ENCODE assay signal across 31 mouse cellular contexts in the genomic region with DNA sequence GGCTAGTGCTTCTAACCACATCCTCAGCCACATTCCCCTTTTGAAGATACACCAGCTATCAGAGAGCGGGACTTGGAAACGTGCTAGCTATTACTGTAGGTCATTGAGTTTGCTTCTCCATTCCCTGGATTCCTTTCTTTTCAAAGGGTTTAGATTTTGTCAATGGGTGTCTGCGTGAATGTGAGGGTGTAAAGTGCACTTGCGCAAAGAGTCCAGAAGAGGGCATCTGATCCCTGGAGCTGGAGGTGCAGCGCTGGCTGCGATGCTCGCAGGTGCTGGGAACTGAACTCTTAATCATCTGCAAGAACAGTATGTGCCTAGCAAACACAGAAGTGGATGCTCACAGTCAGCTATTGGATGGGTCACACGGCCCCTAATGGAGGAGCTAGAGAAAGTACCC. TPM values are rescaled to one million over a fixed set of nuclear protein-coding genes. Genes with fewer than 3 reads are reported as not detected.
DNase-seq lines count a peak whose midpoint lies in the region; ATAC-seq and TF ChIP-seq lines count a peak whose summit lies in the region.
"Had no signal": no experiment of that assay in that cellular context is flagged by ENCODE, and none has a peak within 500 bp of the region (broad histone marks: within the 10 kb centered on the region; RNA-seq: fewer than 3 reads in every experiment).

No protein-coding gene starts in this region.

- no peaks in the 10 kb centered on the region for H3K4me1 ChIP-seq in liver, postnatal 0 days (ENCODE audit: insufficient read depth)
- H3K4me1 ChIP-seq in liver, embryonic 12.5 days: no peaks in the 10 kb centered on the region
- H3K4me1 ChIP-seq: forebrain, embryonic 10.5 days; forebrain, embryonic 15.5 days; heart, embryonic 13.5 days; hindbrain, embryonic 15.5 days; limb, embryonic 10.5 days; limb, embryonic 15.5 days; midbrain, embryonic 10.5 days; neural tube, embryonic 12.5 days had no signal

- DNase-seq in liver, postnatal 0 days: no peak
- DNase-seq in ES-CJ7 (ENCODE audit: low read depth, low spot score) (peak; percentile 76), WW6 (ENCODE audit: low read depth, low spot score) (peak; percentile 39)
- DNase-seq in thymus, postnatal 10 days (ENCODE audit: low spot score in 2 of 2): no peak
- no peak for DNase-seq in frontal cortex, postnatal 14 days (ENCODE audit: low spot score in 2 of 2)
- no peak for DNase-seq in urinary bladder, postnatal 14 days (ENCODE audit: low spot score)
- DNase-seq: adrenal gland, postnatal 36 days; cerebellum, adult 2 months; cerebellum, postnatal 25 days; heart, postnatal 10 days; kidney, adult 8-10 months; kidney, postnatal 4 days; lung, adult 2 months; lung, postnatal 10 days; right cerebral cortex, adult 18-20 months; right cerebral cortex, postnatal 4 days had no signal

- H3K4me2 ChIP-seq in liver, postnatal 0 days (ENCODE audit: low read depth, low read length): no peak overlapping the region
- no peak overlapping the region for H3K4me2 ChIP-seq in liver, embryonic 12.5 days
- H3K4me2 ChIP-seq: forebrain, embryonic 15.5 days; heart, embryonic 13.5 days; hindbrain, embryonic 15.5 days; limb, embryonic 15.5 days; neural tube, embryonic 12.5 days had no signal

- no peak overlapping the region for H3K27ac ChIP-seq in liver, postnatal 0 days (ENCODE audit: low read depth)
- no peak overlapping the region for H3K27ac ChIP-seq in liver, embryonic 12.5 days
- H3K27ac ChIP-seq: forebrain, embryonic 10.5 days; forebrain, embryonic 15.5 days; heart, embryonic 13.5 days; hindbrain, embryonic 15.5 days; kidney, postnatal 0 days; limb, embryonic 10.5 days; limb, embryonic 15.5 days; macrophage; midbrain, embryonic 10.5 days; neural tube, embryonic 12.5 days; stomach, postnatal 0 days had no signal

- 95% methylated on average over 8 of the region's 8 CpGs for WGBS in liver, postnatal 0 days (ENCODE audit: insufficient replicate concordance)
- WGBS in liver, embryonic 12.5 days (ENCODE audit: insufficient replicate concordance): 92% methylated on average over 8 of the region's 8 CpGs

- TF ChIP-seq CTCF in liver, postnatal 0 days (IDR thresholded peaks at IDR 0.05; ENCODE audit: low read depth): peak; percentile 29

- ATAC-seq in liver, postnatal 0 days: no peak
- ATAC-seq in liver, embryonic 12.5 days: no peak
- ATAC-seq in erythroid progenitor cell, adult 5-6 weeks (replicated peaks; ENCODE audit: low FRiP score, poor library complexity, severe bottlenecking): 0 out of 2 replicates have a peak, but pooled peaks have one; percentile 54
- ATAC-seq: forebrain, embryonic 15.5 days had no signal

- no peak for TF ChIP-seq EP300 in liver, postnatal 0 days (IDR thresholded peaks at IDR 0.05; ENCODE audit: low read depth)

- no peak overlapping the region for H3K4me3 ChIP-seq in liver, postnatal 0 days (ENCODE audit: low read depth, low read length)
- no peak overlapping the region for H3K4me3 ChIP-seq in liver, embryonic 12.5 days
- H3K4me3 ChIP-seq: forebrain, embryonic 10.5 days; forebrain, embryonic 15.5 days; heart, embryonic 13.5 days; hindbrain, embryonic 15.5 days; limb, embryonic 10.5 days; limb, embryonic 15.5 days; midbrain, embryonic 10.5 days; myocyte; neural tube, embryonic 12.5 days had no signal

- no peaks in the 10 kb centered on the region for H3K27me3 ChIP-seq in liver, postnatal 0 days (ENCODE audit: insufficient read depth, low read length)
- no peaks in the 10 kb centered on the region for H3K27me3 ChIP-seq in liver, embryonic 12.5 days (replicated peaks)
- H3K27me3 ChIP-seq: CH12.LX; forebrain, embryonic 15.5 days; heart, embryonic 13.5 days; hindbrain, embryonic 15.5 days; limb, embryonic 15.5 days; neural tube, embryonic 12.5 days had no signal

- no peaks in the 10 kb centered on the region for H3K9me3 ChIP-seq in liver, postnatal 0 days (ENCODE audit: low read length)
- no peaks in the 10 kb centered on the region for H3K9me3 ChIP-seq in liver, embryonic 12.5 days (replicated peaks)
- H3K9me3 ChIP-seq: forebrain, embryonic 10.5 days; forebrain, embryonic 15.5 days; heart, embryonic 13.5 days; hindbrain, embryonic 15.5 days; limb, embryonic 10.5 days; limb, embryonic 15.5 days; neural tube, embryonic 12.5 days had no signal

- H3K36me3 ChIP-seq in liver, postnatal 0 days (replicated peaks; ENCODE audit: insufficient read depth, low read length): peaks cover 36% of the 10 kb centered on the region
- peaks cover 66% of the 10 kb centered on the region for H3K36me3 ChIP-seq in liver, embryonic 12.5 days

- H3K9ac ChIP-seq in liver, postnatal 0 days (replicated peaks): no peak overlapping the region
- H3K9ac ChIP-seq in liver, embryonic 12.5 days: no peak overlapping the region
- H3K9ac ChIP-seq: forebrain, embryonic 15.5 days; heart, embryonic 13.5 days; hindbrain, embryonic 15.5 days; limb, embryonic 15.5 days; neural tube, embryonic 12.5 days had no signal

RNA-seq across cellular contexts. Expression of a gene that starts 14.5 kb away (rescaled TPM):
- polyA plus RNA-seq in liver, postnatal 0 days (2015; fragmentation: Nextera tagmentation; extraction: Ambion mirVana): 22.0 and 27.9 TPM in 2 replicates
- 59.2 and 59.4 TPM in 2 replicates for polyA plus RNA-seq in liver, embryonic 12.5 days (2016; fragmentation: Nextera tagmentation; extraction: Ambion mirVana)
- 314 and 393 TPM in 2 replicates for total RNA-seq in erythroid progenitor cell, adult 5-6 weeks (2015; ENCODE audit: low replicate concordance)
- 251 and 277 TPM in 2 replicates for total RNA-seq in erythroid progenitor cell, adult 5-6 weeks (2017; ENCODE audit: low replicate concordance)

RNA-seq across cellular contexts. Expression of a gene that starts 46.6 kb away (rescaled TPM):
- 8.2 and 9.0 TPM in 2 replicates for polyA plus RNA-seq in liver, postnatal 0 days (2015; fragmentation: Nextera tagmentation; extraction: Ambion mirVana)
- polyA plus RNA-seq in liver, embryonic 12.5 days (2016; fragmentation: Nextera tagmentation; extraction: Ambion mirVana): 11.6 and 12.4 TPM in 2 replicates
- total RNA-seq in erythroid progenitor cell, adult 5-6 weeks (2015; ENCODE audit: low replicate concordance): 7.1 TPM in 1 of 2 replicates, not detected in the other
- total RNA-seq in erythroid progenitor cell, adult 5-6 weeks (2017; ENCODE audit: low replicate concordance): 2.7 TPM in 1 of 2 replicates, not detected in the other

Comparison
In these comparisons a context has a peak if more than half of its experiments do, and no peak if none do; other contexts are left out.
1. DNase-seq: peak in ES-CJ7 (single experiment) and WW6 (single experiment); none in liver, postnatal 0 days (single experiment), thymus, postnatal 10 days (0 of 2), frontal cortex, postnatal 14 days (0 of 2) and urinary bladder, postnatal 14 days (single experiment).